Mouse (Mus musculus): ENCODE results near the gene Tlcd1. TPM values are rescaled to one million over a fixed set of nuclear protein-coding genes. Genes with fewer than 3 reads are reported as not detected.

Tlcd1 gene
- total and polyA plus RNA-seq, 2 experiments from 2014 or later = 15.1 to 24.1 TPM

DNA sequence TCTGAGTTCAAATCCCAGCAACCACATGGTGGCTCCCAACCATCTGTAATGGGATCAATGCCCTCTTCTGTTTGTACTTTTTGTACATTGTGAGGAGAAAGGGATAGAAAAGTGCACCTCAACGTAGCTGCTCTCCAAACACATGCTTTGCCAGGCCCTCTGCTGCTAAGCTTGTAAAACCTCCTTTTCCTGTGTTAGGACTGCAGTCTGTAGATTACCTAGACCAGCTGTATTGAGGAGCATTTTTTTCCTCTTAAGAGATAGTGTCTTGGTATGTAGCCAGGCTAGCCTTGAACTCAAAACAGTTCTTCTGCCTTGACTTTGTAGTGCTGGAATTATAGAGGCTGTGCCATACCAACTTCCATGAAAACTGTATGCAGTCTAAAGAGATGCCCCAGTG is 40.4 kb upstream of the Tlcd1 start:
- ATAC-seq (ENCODE audit: insufficient read depth, low read depth) (no peak), DNase-seq (ENCODE audit: low spot score) (no peak)
- no peak overlapping the region for H3K4me2 ChIP-seq (ENCODE audit: low read depth, low read length)
- WGBS = 71% methylated on average over 1 of the region's 1 CpGs
- no peak overlapping the region for H3K4me3 ChIP-seq (ENCODE audit: low read depth, low read length)
- H3K9ac ChIP-seq (replicated peaks; ENCODE audit: low read depth, low read length) = no peak overlapping the region
- no peak overlapping the region; the same call in 1 of the 2 replicates for H3K27ac ChIP-seq (ENCODE audit: low read depth)
- no peaks in the 10 kb centered on the region for H3K36me3 ChIP-seq (replicated peaks; ENCODE audit: control insufficient read depth, insufficient read depth, low read length)
- TF ChIP-seq EP300 (IDR thresholded peaks at IDR 0.05; ENCODE audit: low read depth) = no peak
- TF ChIP-seq CTCF (IDR thresholded peaks at IDR 0.05; ENCODE audit: low read depth) = no peak
- H3K4me1 ChIP-seq (ENCODE audit: control insufficient read depth, insufficient read depth) = peaks cover 29% of the 10 kb centered on the region
- no peaks in the 10 kb centered on the region for H3K9me3 ChIP-seq (replicated peaks; ENCODE audit: control insufficient read depth, low read length)
- no peaks in the 10 kb centered on the region for H3K27me3 ChIP-seq (ENCODE audit: control insufficient read depth, insufficient read depth, low read length)

DNA sequence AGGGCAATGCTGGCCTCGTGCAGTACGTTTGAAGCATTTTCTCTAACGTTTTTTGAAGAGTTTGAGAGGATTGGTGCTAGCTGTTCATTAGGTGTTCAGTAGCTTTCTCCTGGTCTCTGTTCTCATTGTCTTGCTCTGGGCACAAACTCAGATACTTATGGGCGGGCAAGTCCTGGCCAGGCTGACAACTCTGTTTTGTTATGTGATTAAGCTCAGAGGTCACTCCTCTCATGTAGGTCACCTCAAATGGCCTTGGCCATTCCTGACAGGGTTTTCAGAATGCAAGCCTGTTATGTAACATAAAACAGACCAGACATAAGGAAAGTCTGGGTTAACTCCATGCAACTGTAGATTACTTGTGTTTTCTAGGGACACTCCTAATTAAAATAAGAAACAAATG is 38.9 kb upstream of the Tlcd1 start:
- H3K27me3 ChIP-seq (ENCODE audit: control insufficient read depth, insufficient read depth, low read length) = no peaks in the 10 kb centered on the region
- peak overlapping the region; percentile 78 for H3K27ac ChIP-seq (ENCODE audit: low read depth)
- H3K9me3 ChIP-seq (replicated peaks; ENCODE audit: control insufficient read depth, low read length) = no peaks in the 10 kb centered on the region
- DNase-seq (ENCODE audit: low spot score) = no peak
- no peaks in the 10 kb centered on the region for H3K36me3 ChIP-seq (replicated peaks; ENCODE audit: control insufficient read depth, insufficient read depth, low read length)
- no peak overlapping the region for H3K4me3 ChIP-seq (ENCODE audit: low read depth, low read length)
- TF ChIP-seq CTCF (IDR thresholded peaks at IDR 0.05; ENCODE audit: low read depth) (no peak), EP300 (IDR thresholded peaks at IDR 0.05; ENCODE audit: low read depth) (no peak)
- H3K4me2 ChIP-seq (ENCODE audit: low read depth, low read length) = no peak overlapping the region
- H3K9ac ChIP-seq (replicated peaks; ENCODE audit: low read depth, low read length) = no peak overlapping the region
- ATAC-seq (ENCODE audit: insufficient read depth, low read depth) = peak; percentile 80
- peaks cover 24% of the 10 kb centered on the region for H3K4me1 ChIP-seq (ENCODE audit: control insufficient read depth, insufficient read depth)
- WGBS = 46% methylated on average over 4 of the region's 4 CpGs

DNA sequence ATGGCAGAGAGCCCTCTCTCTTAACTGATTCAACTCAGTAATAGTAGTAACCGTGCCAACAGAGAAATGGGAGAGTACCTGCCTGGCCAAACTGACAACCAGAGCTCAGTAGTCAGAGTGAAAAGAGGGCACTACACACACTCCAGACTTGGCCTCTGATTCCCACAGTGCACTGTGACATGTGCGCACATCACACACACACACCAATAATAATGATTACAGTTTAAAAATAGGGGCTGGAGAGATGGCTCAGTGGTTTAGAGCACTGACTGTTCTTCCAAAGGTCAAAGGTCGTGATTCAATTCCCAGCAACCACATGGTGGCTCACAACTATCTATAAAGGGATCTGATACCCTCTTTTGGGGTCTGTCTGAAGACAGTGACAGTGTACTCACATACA is 38.5 kb upstream of the Tlcd1 start:
- H3K27me3 ChIP-seq (ENCODE audit: control insufficient read depth, insufficient read depth, low read length) = no peaks in the 10 kb centered on the region
- H3K4me1 ChIP-seq (ENCODE audit: control insufficient read depth, insufficient read depth) = peaks cover 20% of the 10 kb centered on the region
- TF ChIP-seq CTCF (IDR thresholded peaks at IDR 0.05; ENCODE audit: low read depth) = no peak
- TF ChIP-seq EP300 (IDR thresholded peaks at IDR 0.05; ENCODE audit: low read depth) = no peak
- H3K27ac ChIP-seq (ENCODE audit: low read depth) = peak overlapping the region; percentile 78
- no peaks in the 10 kb centered on the region for H3K9me3 ChIP-seq (replicated peaks; ENCODE audit: control insufficient read depth, low read length)
- no peak for DNase-seq (ENCODE audit: low spot score)
- no peak overlapping the region for H3K4me2 ChIP-seq (ENCODE audit: low read depth, low read length)
- WGBS = 69% methylated on average over 3 of the region's 3 CpGs
- H3K36me3 ChIP-seq (replicated peaks; ENCODE audit: control insufficient read depth, insufficient read depth, low read length) = peaks cover 2% of the 10 kb centered on the region; the same call in 1 of the 2 replicates
- H3K4me3 ChIP-seq (ENCODE audit: low read depth, low read length) = no peak overlapping the region
- peak; percentile 66 for ATAC-seq (ENCODE audit: insufficient read depth, low read depth)
- H3K9ac ChIP-seq (replicated peaks; ENCODE audit: low read depth, low read length) = no peak overlapping the region

DNA sequence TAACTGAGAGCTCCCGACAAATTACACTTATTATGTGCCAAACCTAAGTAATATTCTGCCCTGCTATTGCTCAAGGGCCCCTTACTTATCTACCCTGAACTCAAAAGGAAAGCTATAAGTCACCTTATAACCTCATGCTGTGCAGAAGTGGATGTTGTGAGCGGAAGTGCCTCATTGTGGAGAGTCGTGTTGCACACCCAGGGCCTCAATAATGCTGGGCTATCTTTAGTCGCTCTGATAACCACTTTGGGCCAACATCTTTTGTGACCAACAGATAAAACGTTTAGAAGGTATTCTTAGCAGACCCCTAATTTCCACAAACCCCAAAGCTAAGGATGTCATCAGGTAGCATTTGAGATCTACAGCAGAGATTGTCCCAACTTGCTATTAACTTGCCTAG is 35.8 kb upstream of the Tlcd1 start:
- Histone ChIP-seq H3K36me3 (replicated peaks; ENCODE audit: control insufficient read depth, insufficient read depth, low read length) (peaks cover 28% of the 10 kb centered on the region), H3K9ac (replicated peaks; ENCODE audit: low read depth, low read length) (no peak overlapping the region), H3K27ac (ENCODE audit: low read depth) (no peak overlapping the region), H3K9me3 (replicated peaks; ENCODE audit: control insufficient read depth, low read length) (no peaks in the 10 kb centered on the region), H3K4me1 (ENCODE audit: control insufficient read depth, insufficient read depth) (peaks cover 16% of the 10 kb centered on the region; the same call in 1 of the 2 replicates), H3K27me3 (ENCODE audit: control insufficient read depth, insufficient read depth, low read length) (no peaks in the 10 kb centered on the region), H3K4me2 (ENCODE audit: low read depth, low read length) (no peak overlapping the region), H3K4me3 (ENCODE audit: low read depth, low read length) (no peak overlapping the region)
- 28% methylated on average over 5 of the region's 5 CpGs for WGBS
- no peak for ATAC-seq (ENCODE audit: insufficient read depth, low read depth)
- DNase-seq (ENCODE audit: low spot score) = no peak
- TF ChIP-seq EP300 (IDR thresholded peaks at IDR 0.05; ENCODE audit: low read depth) (no peak), CTCF (IDR thresholded peaks at IDR 0.05; ENCODE audit: low read depth) (no peak)

DNA sequence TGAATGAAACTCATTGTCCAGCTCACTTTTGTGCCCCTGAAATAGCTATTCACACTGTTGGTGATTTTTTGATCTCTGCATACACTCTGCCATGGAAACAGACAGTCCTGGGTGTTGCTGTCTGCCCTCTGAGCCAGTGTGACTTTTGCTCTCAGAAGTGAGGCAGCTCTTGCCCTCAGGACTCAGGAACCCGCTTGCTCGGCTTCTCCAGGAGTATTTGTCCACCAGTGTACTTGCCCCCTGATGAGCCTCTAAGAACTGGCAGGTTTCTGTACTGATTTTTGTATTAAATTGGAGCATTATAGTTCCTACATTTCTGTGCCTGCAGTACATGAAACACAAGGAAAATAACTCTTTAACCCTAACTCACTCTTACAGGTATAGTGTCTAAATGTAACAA is 33.0 kb upstream of the Tlcd1 start:
- peaks cover 53% of the 10 kb centered on the region for H3K36me3 ChIP-seq (replicated peaks; ENCODE audit: control insufficient read depth, insufficient read depth, low read length)
- H3K4me3 ChIP-seq (ENCODE audit: low read depth, low read length) = no peak overlapping the region
- no peak overlapping the region for H3K4me2 ChIP-seq (ENCODE audit: low read depth, low read length)
- no peak overlapping the region for H3K9ac ChIP-seq (replicated peaks; ENCODE audit: low read depth, low read length)
- H3K9me3 ChIP-seq (replicated peaks; ENCODE audit: control insufficient read depth, low read length) = no peaks in the 10 kb centered on the region
- WGBS = 96% methylated on average over 2 of the region's 2 CpGs
- DNase-seq (ENCODE audit: low spot score) = no peak
- H3K4me1 ChIP-seq (ENCODE audit: control insufficient read depth, insufficient read depth) = peaks cover 3% of the 10 kb centered on the region; the same call in 1 of the 2 replicates
- H3K27me3 ChIP-seq (ENCODE audit: control insufficient read depth, insufficient read depth, low read length) = no peaks in the 10 kb centered on the region
- no peak for TF ChIP-seq EP300 (IDR thresholded peaks at IDR 0.05; ENCODE audit: low read depth)
- TF ChIP-seq CTCF (IDR thresholded peaks at IDR 0.05; ENCODE audit: low read depth) = no peak
- ATAC-seq (ENCODE audit: insufficient read depth, low read depth) = no peak
- no peak overlapping the region for H3K27ac ChIP-seq (ENCODE audit: low read depth)

DNA sequence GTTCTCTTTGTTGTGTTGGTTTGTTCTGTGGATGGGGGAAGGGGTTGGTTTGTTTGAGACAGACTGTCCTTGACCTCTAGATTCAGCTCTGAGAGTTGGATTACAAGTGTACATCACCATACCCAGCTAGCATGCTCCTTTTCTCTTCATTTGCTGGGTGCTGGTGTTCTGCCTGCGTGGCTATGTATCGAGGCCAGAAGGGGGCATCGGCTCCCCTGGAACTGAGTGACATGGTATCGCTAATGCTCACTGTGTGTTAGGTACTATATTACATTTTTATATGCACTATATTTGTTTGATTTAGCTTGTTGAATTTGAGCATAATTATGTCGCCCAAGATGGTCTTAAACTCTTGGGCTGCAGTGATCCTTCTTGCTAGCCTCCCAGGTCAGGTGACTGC is 30.3 kb upstream of the Tlcd1 start:
- no peak for DNase-seq (ENCODE audit: low spot score)
- H3K27me3 ChIP-seq (ENCODE audit: control insufficient read depth, insufficient read depth, low read length) = no peaks in the 10 kb centered on the region
- H3K9ac ChIP-seq (replicated peaks; ENCODE audit: low read depth, low read length) = no peak overlapping the region
- H3K9me3 ChIP-seq (replicated peaks; ENCODE audit: control insufficient read depth, low read length) = no peaks in the 10 kb centered on the region
- no peak for ATAC-seq (ENCODE audit: insufficient read depth, low read depth)
- no peaks in the 10 kb centered on the region for H3K4me1 ChIP-seq (ENCODE audit: control insufficient read depth, insufficient read depth)
- no peak overlapping the region for H3K27ac ChIP-seq (ENCODE audit: low read depth)
- no peak overlapping the region for H3K4me3 ChIP-seq (ENCODE audit: low read depth, low read length)
- no peak for TF ChIP-seq EP300 (IDR thresholded peaks at IDR 0.05; ENCODE audit: low read depth)
- TF ChIP-seq CTCF (IDR thresholded peaks at IDR 0.05; ENCODE audit: low read depth) = 0 out of 2 replicates have a peak, but pooled peaks have one; percentile 13
- H3K36me3 ChIP-seq (replicated peaks; ENCODE audit: control insufficient read depth, insufficient read depth, low read length) = peaks cover 77% of the 10 kb centered on the region
- WGBS = 83% methylated on average over 5 of the region's 5 CpGs
- H3K4me2 ChIP-seq (ENCODE audit: low read depth, low read length) = no peak overlapping the region

All from heart, postnatal 0 days (tissue).